Mouse (Mus musculus): ENCODE data around the gene Rcc1l. TPM values are rescaled to one million over a fixed set of nuclear protein-coding genes. Genes with fewer than 3 reads are reported as not detected.

Gene Rcc1l
- 14.4 and 18.2 TPM in 2 replicates for polyA plus RNA-seq (2012; rRNA removed)

DNA sequence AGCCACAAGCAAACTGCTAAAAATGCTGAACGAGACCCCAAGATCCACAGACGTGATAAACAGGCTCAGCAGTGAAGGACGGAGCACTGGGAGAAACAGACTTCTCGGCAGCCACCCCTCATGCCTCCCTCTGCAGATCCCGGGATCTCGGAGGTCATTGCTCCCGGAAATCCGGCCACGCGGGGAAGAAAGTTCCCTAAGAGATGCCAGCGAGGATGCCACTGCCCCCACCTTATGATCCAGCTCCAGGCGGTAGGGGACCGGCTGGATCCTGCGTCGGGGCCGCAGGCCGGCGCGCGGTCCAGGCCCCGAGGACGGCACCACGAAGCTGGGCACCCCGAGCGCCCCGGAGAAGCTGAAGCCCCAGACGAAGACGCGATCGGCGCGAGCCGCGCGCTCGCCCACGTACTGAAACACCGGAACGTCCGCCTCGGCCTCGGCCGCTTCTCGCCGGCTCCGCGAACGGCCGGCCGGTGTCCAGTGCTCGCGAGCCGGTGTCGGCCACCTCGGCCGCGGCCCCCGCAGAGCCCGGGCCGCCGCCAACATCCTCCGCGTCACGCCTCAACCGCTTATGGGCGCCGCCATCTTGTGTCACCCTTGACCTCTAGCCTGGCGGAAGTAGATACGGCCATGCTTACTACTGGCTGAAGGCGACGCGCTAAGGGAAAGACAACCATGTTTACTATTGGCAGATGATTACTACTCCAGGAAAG, at the start of gene Rcc1l:
Rcc1l (minus strand) TSS at position 606 of the 713 bp plus-strand sequence.
- peak; percentile 68 for DNase-seq (ENCODE audit: low spot score)

DNA sequence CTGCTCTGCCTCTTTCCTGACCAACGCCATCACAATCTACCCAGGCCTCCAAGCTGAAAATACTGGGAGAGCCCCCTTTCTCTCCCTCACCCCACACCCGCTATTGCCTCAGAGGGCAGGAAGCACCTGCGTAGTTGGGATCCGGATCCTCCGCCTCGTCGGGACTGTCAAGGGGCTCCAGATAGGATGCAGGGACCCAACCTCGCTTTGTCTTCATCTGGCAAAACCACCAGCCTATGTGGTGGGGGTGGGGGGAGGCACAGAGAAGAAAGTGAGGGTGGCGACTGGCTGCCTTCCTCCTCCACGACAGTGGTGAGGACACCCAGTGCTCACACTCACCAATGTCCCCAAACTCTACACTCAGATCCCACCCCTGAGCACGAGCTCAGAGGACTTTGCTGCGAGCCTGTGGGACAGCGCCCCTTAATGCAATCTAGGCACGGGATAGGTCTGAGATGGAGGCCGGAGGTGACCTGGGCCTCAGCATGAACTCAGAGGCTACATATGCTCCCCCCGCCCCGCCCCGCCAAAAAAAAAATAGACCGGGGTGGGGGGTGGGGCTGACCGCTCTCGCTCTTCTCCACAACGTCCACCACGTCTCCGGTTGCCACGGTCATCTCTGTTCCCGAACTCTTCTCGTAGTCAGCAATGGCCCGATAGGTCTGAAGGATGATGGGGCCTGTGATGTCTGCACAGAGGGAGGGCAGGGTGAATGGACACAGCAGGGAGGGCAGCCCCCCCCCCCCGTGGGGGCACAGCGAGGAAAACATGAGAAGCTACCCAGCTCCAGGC, 48.7 kb upstream of the Rcc1l start:
- no peak for DNase-seq (ENCODE audit: low spot score)

GRCm38 (mm10) chr5:134221708-134222150, 45.2 kb upstream of the Rcc1l start:
- no peak for DNase-seq (ENCODE audit: low spot score)

DNA sequence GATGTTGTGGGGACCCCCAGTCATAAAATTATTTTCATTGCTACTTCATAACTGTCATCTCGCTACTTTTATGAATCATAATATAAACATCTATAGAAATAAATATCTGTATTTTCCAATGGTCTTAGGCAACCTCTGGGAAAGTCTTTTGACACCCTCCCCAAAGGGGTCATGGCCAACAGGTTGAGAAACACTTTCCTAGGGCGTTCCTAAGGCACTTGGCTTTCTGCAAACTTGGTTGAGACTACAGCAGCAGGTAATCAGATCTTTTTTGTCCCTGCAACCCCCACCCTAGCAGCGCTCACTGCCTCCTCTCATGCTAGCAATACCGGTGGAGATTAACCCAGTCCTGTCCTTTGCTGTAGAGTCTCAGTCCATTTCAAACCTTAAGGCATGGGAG, 44.7 kb upstream of the Rcc1l start:
- DNase-seq (ENCODE audit: low spot score), result no peak

DNA sequence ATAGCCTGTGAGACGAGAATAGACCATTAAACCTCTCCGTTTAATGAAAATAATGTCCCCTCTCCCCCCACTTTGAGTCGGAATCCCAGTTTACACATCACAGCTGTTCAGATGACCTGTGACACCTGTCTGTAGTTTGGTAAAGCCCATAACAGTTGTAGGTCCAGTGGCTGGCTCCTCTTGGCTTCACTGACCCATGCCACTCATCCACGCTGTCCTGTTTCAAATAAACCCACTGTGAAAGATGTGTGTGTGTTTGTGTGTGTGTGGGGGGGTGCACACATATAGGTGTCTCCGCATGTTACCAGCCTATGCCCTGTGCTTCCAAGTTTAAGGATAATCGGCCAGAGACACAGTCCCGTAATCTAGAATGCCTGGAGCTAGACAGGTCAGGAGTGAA, 41.3 kb upstream of the Rcc1l start:
- no peak for DNase-seq (ENCODE audit: low spot score)

- DNase-seq (ENCODE audit: low spot score), result no peak
Measured at GRCm38 (mm10) chr5:134214021-134214806, 37.6 kb upstream of the Rcc1l start.

GRCm38 (mm10) chr5:134209931-134210554, 33.5 kb upstream of the Rcc1l start:
- DNase-seq (ENCODE audit: low spot score), result no peak

- no peak for DNase-seq (ENCODE audit: low spot score)
Measured at GRCm38 (mm10) chr5:134206721-134207120, 30.1 kb upstream of the Rcc1l start.

- DNase-seq (ENCODE audit: low spot score), result no peak
Measured at GRCm38 (mm10) chr5:134193664-134194063, 17.1 kb upstream of the Rcc1l start.

GRCm38 (mm10) chr5:134188571-134188970, 12.0 kb upstream of the Rcc1l start:
- no peak for DNase-seq (ENCODE audit: low spot score)

- no peak for DNase-seq (ENCODE audit: low spot score)
Measured at GRCm38 (mm10) chr5:134186961-134187731, 10.6 kb upstream of the Rcc1l start.

- no peak for DNase-seq (ENCODE audit: low spot score)
Measured at GRCm38 (mm10) chr5:134186059-134186458, 9.5 kb upstream of the Rcc1l start.

DNA sequence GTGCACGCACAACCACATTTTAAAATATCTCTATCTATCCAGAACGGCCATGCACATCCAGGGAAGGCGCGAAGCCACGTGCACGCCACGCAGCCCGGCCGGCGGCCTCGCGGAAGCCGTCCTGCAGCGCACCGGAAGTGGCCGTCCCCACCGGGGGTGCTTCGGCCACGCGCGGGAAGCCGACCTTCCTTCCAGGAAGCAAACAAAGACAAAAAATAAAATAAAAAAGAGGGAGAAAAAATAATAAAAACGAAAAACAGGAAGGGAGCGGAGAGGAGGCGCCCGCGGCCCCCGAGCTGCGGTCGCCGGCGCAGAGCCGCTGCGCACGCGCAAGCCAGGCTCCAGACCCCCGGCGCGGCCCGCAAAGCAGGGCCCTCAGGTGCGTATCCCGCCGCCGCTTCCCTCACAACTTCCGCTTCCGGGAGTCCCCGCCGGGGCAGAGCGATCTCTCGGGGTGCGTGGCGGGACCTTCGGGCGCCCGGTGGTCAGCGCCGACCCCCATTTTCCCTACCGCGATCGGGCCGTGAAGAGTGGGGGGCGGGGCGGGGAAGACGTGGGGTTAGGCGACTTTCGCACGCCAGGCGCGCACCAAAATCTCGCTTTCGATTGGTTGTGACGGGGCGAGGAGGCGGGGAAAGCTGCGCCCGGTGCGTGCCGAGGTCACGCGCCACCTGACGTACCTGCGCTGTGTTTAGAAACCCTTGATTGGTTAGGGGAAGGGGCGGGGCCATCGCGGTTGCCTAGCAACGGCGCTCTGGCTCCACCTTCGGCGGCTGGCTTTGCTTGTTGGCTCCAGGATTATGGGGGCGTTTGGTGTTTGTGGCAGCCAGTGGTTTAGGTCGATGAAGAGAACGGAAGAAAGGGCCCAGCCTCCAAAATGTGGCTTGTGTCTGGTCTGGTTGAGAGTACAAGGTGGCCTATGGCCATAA, 7.6 kb upstream of the Rcc1l start, which contains the start of gene Gtf2ird2:
Gtf2ird2 (plus strand) TSS at position 140 of the 929 bp plus-strand sequence.
- DNase-seq (ENCODE audit: low spot score), result peak; percentile 94

DNA sequence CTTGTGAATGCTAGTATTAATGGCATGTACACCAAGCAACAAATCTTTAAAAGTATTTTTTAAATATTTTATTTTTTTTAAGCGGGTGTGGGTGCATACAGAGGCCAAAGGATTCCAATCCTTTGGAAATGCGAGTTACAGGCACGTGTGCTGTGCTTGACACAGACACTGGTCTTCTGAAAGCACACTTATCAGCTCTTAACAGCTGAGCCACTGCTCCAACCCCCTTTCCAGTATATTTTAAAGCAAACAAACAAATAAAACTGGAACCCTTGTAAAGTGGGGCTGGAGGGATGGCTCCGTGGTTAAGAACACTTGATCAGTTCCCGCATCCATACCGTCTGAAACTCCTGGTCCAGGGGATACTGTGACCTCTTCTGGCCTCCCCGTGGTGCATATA, 6.6 kb upstream of the Rcc1l start:
- DNase-seq (ENCODE audit: low spot score), result no peak

DNA sequence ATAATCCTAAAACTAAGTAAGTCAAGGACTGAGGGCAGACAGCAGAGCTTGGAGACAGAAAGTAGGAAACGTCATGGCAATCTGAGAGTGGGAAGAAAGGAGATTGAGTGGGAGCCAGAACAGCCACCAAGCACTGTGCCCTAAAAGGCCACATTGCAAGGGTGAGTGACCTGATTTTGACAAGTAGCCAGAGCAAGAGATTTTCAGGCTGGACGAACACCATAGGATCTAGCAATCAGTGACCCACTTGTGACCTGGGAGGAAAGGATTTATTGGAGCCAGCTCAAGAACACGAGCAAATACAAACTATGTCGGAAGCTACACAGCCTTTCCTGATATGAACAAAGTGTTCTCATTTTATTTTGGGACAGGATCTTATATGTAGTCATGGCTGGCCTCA, 6.2 kb upstream of the Rcc1l start:
- DNase-seq (ENCODE audit: low spot score), result no peak

- no peak for DNase-seq (ENCODE audit: low spot score)
Measured at GRCm38 (mm10) chr5:134182172-134182571, 5.6 kb upstream of the Rcc1l start.

- no peak for DNase-seq (ENCODE audit: low spot score)
Measured at GRCm38 (mm10) chr5:134179871-134180270, 3.3 kb upstream of the Rcc1l start.

GRCm38 (mm10) chr5:134178536-134178935, 2.0 kb upstream of the Rcc1l start:
- DNase-seq (ENCODE audit: low spot score), result no peak

DNA sequence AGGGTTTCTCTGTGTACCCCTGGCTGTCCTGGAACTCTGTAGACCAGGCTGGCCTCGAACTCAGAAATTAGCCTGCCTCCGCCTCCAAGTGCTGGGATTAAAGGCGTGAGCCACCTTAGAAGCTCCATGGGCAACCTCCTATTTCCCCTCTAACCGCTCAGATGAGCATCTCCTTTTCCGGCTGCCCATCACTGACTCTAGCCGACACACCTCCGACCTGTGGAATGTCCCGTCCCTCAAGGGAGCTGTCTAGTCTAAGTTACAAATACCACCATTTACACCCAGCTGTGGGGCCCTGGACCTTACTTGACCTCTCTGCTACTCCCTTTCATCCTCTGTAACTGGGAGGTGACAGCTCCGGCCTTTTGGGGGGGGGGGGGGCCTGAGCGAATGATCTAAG, 878 bp downstream of the Rcc1l start:
- no peak for DNase-seq (ENCODE audit: low spot score)

DNA sequence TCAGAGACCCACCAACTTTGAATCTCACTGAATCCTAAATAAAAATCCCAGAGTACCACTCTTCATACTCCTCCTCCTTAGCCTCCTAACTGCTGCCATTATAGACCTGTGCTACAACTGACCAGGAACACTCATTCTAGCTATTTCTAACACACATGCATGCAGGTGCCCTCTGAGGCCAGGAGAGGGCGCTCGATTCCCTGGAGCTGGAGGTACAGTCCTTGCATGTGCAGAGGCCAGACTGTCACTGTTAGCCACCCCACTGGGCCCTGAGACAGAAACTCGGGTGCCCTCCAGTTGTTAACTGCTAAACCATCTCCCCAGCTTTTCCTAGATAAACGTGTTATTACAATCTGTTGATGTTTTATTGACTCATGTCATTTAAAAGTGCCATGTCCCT, 3.4 kb downstream of the Rcc1l start:
- DNase-seq (ENCODE audit: low spot score), result no peak

All from urinary bladder, adult 2 months (tissue).